Mouse (Mus musculus): Measurements from ENCODE around the gene Adamts20.

Adamts20 gene

DNA sequence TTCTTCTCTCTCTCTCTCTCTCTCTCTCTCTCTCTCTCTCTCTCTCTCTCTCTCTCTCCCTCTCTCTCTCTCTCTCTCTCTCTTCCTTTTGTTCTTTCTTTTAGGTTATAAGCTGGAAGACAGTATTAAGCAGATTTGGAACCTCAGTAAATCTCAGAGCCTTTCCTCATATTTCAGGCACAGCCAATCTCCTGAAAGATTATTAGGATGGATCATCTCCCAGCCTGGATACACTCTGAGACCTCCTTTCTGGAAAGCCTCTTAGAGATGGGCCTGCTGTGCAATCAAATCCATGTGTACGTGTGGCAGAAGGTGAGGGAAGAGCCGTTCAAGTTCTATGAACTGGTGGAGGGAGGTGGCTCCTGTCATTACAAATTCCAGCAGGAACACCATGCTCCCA, 220.9 kb downstream of the Adamts20 start:
- no peak for DNase-seq

DNA sequence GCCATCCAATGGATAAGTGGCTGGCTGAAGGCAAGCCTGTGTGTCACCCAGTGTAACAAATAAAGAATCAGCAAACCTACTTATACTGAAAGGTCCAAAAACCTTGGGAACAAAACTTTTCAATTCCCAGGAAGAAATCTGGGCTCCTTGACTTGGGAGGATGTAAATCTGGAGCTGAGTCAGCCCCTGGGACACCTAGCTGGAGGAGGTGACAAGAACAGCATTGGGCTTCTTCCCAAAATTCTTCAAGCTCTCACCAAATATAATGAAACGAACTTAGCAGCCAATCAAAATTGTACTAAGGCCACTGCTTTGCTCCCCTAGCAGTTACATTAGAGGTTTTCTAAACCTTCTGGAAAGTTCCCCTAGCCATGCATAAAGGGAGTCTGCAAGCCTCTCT, 223.1 kb downstream of the Adamts20 start:
- no peak for DNase-seq

DNA sequence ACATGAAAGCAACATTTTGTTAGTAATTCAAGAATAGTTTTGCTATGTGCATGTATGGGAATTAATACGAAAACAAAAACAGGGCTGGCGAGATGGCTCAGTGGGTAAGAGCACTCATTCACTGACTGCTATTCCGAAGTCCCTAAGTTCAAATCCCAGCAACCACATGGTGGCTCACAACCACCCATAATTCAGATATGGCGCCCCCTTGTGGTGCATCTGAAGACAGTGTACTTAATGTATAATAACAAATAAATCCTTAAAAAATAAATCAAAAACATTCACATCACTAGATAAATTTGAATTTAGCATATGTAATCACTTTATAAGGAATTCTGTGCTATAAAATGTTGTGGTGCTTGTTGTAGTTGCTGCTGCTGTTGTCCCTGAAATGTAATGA, 225.6 kb downstream of the Adamts20 start:
- no peak for DNase-seq

DNA sequence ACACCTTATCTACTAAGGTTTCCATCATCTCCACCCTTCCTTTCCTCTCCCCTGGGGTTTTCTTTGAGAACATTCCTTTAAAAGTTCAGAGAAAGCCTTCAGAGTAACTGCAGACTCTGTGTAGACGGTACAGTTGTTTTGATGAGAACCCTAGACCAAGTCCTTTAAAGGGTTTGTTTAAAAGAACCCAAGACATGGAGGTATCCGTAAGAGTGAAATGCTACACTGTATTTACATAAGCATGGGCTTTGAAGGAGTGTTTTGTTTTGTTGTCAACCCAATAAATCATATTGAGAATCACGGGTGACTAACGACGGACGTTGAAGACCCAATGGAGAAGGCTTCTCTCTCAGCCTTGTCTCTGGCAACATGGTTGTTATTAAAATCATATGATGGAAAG, 226.1 kb downstream of the Adamts20 start:
- DNase-seq = no peak

- no peak for DNase-seq
Measured at GRCm38 (mm10) chr15:94238058-94238876, 227.0 kb downstream of the Adamts20 start.

- DNase-seq = no peak
Measured at GRCm38 (mm10) chr15:94236726-94237125, 228.5 kb downstream of the Adamts20 start.

DNA sequence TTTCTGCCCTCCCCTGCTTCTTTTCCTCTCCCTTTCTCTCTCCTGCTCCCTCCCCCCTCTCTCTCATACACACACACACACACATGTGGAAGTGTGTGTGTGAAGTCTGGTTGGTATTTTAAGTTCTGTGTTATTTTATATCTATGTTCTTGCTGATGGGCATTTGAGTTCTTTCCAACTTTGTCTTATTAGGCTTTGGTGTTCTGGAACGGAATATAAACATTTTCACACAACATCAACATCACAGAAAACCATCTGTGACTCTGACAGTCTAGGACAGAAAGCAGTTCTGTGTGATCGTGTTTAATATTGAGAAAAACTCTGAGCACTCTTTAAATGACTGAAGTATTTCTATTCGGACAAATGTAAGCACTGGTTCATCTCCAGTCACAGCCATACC, 229.1 kb downstream of the Adamts20 start:
- no peak for DNase-seq

GRCm38 (mm10) chr15:94235190-94235589, 230.0 kb downstream of the Adamts20 start:
- no peak for DNase-seq

DNA sequence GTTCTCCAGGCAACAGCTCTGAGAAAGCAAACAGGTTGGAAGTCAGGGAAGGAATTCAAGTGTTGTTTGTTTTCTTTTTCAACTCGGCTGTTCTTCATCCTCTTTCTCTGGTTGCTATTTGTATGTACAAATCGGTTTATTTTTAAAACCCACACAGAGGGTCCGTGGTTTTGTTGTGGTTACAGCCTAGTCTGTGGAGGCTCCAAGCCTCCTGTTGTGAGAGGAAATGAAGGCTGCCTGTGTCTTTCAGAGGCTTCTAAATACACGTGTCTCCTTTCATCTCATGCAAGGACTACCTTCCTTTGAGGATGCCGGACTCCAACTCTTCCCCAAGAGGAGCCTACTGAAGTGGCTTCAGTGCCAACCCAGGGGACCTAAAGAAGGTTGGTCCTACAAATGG, 234.0 kb downstream of the Adamts20 start:
- DNase-seq = no peak

GRCm38 (mm10) chr15:94227388-94227787, 237.8 kb downstream of the Adamts20 start:
- no peak for DNase-seq

GRCm38 (mm10) chr15:94223101-94223500, 242.1 kb downstream of the Adamts20 start:
- no peak for DNase-seq

- no peak for DNase-seq
Measured at GRCm38 (mm10) chr15:94220686-94221085, 244.5 kb downstream of the Adamts20 start.
